Mouse (Mus musculus) gastrocnemius, adult 18-20 months (tissue): ENCODE measurements around the gene Gm10643. TPM values are rescaled to one million over a fixed set of nuclear protein-coding genes. Genes with fewer than 3 reads are reported as not detected.
A peak's percentile ranks its signal among the peaks of the same experiment; 100 is the strongest.

Experiments used
- DNase-seq: peaks from one replicate; pipeline ENCODE4 v3.0.0; 2021; ENCODE audit warnings: low spot score
- long read RNA-seq, 2 experiments: library from polyadenylated mRNA; stranded (forward); transcript quantifications; one replicate each; pipeline ENCODE4 v2.0.0; 2021
- total RNA-seq, 2 experiments: library from RNA; stranded (reverse); gene quantifications; 2 replicates each; pipeline ENCODE4 v1.2.3; 2021

Gene Gm10643
- 1 to 10 TPM; 1.2 TPM for total RNA-seq
- long read RNA-seq, experiment 1: 0 reads
- long read RNA-seq, experiment 2, partial matches to known transcripts: 0 of 1 reads
- long read RNA-seq, experiment 2, other reads (novel, unspliced or antisense): 0 of 1 reads

DNA sequence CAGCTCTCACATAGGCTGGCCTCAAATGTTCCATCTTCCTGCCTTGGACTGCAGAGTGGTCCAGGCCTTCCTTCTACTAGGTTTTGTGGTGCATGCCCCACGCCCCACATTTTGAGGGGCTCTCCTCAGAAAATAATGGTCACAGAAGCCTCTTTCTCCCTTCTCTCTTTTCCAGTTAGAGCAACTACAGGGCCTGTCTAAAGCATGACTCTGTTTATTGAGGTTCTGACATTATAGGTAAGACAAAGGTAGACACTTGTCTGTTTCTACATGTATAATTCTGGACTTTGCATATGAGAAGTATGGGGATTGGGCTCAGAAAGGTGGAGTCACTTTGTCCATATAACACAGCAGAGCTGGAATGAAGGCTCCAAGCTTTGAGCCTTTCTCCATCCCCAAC, at the start of gene Gm10643:
Gm10643 (minus strand) TSS at position 101 of the 400 bp plus-strand sequence.
- DNase-seq: no peak

DNA sequence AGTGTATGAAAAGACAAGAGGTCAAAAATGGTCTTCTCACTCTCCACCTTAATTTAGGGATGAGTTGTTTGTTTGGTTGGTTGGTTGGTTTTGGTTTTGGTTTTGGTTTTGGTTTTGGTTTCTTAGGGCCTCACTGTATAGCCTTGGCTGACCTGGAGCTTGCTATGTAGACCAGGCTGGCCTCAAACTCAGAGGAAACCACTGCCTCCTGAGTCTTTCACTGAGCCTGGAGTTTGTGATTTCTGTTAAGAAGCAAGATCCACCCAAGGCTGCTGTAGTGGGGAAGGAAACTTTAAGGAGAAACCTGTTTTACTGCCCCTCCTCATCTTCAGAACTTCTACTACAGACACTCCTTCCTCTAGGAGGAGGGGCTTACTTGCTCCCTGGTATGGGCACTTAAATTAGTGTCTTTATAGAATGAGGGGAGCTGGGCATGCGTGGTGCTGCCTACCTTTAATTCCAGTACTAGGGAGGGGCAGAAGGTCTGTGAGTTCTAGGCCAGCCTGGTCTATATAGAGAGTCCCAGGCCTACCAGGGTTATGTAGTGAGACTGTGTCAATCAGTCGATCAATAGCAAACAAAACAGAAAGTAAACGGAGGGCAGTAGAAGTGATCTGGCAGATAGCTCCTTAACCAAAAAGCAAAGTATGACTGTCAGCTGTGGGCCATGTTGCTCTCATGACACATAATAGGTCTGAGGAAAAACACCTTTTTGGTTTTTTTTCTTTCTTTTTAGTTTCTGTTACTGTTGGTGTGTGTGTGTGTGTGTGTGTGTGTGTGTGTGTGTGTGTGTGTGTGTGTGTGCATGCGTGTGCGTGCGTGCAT, 41.5 kb upstream of the Gm10643 start:
- DNase-seq: no peak

DNA sequence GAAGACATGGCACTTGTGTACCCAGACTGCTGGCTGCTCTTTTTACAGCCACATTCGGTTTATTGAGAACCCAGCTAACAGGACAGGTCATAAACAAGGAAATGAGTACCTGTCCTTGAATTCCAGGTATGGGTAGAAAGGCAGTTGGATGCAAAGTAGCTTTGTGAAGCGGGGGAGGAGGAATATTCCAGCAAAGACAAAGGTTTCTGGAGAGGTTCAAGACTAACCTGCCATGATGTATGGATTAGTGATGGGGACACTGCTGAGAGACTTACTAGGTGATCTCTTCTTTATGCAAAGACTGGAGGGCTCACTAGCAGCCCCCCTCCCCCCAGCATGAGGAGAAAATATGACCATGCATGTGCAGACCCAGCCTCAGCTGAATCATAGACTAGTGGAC, 40.7 kb upstream of the Gm10643 start:
- no peak for DNase-seq

DNA sequence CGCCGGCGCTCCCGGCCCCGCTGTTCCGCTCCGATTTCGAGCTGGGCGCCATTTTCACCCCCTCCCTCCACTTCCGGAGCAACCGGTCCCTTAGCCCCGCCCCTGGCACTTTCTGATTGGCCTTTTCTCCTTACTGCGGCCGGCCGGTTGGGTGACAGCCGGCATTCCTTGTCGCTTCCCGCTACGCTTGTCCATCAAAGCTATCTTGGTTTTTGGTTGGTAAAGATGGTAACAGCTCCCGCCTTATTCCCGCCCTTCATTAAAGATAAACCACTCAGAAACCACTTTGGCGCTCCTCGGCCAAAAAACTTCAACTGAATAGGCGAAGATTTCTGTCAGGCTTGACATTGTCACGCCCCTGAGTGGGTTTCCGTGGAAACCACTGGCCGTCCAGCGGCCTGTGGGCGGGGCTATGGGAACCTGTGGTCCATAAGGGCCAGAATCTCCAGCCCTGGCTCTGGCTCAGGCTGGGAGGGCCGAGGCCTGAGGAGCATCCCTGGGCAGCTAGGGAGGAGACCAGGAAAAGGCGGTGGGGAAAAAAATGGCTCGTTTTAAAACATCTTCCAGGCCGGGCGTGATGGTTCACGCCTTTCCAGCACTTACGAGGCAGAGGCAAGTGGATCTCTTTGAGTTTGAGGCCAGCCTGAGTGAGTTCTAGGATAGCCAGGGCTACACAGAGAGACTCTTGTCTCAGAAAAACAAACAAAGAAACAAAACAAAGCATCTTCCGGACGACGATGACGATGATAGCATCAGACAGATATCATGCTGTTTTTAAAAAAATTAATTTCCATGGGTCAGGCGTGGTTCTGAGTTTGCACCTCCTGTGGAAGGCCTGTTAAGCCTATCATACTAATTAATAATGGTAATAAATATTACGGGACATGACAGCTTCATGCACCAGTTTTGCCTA, 40.0 kb upstream of the Gm10643 start, which contains the start of gene Dcaf15:
Dcaf15 (minus strand) TSS at position 72 of the 913 bp plus-strand sequence.
- DNase-seq: peak; percentile 99

DNA sequence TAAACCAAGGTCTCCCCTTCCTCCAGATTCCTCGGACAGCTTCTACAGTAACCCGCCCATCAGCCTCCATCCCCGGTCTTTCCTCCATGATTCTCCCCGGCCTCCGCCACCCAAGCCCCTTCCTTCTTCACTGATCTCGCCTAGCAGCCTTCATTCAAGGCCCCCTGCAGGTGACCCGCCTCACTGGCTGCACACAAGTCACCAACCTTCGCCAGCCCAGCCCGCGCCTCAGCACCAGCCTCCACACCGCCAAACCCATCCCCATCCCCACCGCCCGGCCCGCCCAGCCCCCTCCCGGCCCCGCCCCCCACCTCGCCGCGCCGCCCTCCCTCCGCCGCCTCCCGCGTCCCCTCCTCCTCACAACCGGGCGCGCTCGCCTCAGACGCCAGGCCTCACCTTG, 39.3 kb upstream of the Gm10643 start:
- peak; percentile 41 for DNase-seq

DNA sequence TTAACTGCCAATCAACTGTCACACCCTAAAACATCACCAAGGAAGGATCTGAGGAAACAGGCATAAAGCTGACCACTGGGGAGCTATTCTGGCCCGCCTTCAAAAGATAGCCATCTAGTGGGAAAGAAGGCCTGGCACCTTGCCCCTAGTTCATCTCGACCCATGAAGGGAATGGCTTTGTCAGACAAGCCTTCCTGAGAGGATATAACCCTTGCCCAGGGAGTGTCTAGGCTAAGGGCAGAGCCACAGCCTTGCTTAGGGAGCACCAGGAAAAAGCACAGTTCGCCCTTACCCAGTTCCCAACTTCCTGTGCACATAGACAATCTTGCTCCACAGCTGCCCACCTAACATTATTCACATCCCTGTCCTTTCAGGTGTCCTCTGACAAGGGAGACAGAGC, 38.7 kb upstream of the Gm10643 start:
- DNase-seq: no peak

DNA sequence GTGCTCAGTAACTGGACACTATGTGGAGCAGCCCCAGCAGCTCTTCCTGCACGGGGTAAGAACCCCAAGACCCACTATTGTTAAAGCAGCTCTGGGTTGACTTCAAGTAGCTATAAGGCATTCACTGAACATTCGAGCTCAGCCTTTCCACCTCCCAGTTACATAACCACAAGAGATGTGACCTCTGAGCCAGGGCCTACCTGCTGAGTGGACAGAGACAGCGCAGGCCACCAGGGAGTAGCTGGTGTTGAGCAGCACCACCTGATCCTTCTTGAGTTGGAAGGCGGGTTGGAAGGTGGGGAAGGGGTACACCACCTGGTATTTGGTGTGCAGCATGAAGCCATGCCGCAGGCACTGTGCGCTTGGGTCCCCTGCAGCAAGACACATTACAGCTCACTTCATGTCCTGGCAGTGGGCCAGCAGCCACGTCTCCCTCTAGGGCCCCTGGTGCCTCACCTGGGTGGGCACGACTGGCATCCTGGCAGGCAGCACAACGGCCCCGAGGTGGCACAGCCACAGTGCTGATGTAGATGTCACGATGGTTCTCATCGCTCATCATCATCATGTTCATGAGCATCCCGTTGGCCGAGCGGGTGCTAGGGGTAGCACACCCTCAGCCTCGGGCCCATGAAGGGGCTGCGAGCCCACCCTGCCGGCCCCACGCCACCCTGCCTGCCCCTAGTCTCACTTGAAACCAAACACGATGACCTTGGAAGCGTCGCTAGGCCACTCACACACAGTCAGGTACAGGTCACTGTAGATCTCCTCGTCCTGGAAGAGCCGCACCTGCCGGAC, 36.7 kb upstream of the Gm10643 start:
- no peak for DNase-seq

DNA sequence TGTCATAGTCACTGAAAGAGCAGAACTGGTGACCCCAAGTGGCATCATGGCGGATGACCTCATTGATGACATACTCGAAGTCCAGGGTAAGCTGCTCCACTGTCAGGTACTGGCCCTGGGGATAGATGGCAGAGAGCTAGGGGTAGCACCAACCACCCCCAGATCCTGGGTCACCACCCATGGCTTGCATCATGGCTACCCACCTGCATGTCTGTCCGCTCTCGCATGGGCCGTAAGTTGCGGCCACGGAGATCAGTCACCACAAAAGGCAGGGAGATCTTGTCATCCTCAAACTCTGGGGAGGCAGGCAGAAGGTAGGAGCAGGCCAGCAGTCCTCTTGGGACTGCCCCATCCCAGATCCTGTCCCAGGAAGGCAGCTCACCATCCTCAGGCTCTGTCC, 33.4 kb upstream of the Gm10643 start:
- no peak for DNase-seq

DNA sequence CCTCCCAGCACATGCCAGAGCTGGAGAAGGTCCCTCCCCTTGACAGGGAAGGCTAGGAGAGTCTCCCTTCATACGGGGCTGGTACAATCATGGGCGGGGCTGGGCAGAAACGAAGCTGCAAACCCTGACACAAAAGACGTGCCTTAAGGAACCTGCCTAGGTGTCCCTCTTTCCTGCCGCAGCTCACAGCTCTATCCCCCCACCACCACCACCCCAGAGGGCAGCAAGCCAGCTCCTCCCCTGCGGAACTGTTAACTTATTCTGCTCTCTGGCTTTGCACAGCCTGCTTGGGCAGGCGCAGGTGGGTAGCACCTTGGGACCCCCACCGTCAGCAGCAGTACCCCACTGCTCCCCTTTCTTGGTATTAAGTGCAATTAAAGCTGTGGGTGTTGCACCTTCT, 31.1 kb upstream of the Gm10643 start:
- no peak for DNase-seq

DNA sequence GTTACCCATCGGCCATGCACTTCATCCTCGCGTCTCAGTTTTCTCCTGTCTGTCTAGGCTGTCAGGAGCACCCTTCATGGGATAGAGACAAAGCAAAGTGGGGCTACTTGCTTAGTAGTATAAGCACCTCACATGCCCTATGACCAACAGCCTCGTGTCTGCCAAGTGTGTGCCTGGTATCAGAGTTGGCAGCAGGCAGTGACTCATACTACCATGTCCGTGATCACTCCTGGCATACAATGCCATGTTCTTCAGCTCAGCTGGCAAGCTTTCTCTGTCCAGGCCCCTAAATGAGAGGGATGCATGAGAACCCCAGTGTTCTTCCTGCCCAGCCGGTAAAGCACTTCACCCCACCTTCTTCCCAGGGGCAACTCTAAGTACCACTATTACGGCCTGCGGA, 25.6 kb upstream of the Gm10643 start:
- DNase-seq: no peak

DNA sequence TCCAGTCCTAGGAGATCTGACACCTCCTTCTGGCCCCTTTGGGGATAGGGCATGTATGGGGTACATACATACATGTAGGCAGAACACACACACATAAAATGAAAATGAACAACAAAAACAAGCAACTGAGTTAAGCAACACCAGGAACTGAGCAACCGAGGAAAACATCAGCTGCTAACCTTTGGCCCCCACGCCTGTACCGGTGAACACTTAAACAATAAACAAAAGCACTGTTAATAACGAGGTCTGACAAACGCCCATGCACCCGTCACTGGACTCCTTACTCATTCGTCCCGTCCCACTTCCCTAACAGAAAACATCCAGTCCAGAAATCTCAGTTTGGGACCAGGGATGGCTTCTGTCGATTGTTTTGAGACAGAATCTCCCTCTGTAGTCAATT, 24.3 kb upstream of the Gm10643 start:
- DNase-seq: no peak

DNA sequence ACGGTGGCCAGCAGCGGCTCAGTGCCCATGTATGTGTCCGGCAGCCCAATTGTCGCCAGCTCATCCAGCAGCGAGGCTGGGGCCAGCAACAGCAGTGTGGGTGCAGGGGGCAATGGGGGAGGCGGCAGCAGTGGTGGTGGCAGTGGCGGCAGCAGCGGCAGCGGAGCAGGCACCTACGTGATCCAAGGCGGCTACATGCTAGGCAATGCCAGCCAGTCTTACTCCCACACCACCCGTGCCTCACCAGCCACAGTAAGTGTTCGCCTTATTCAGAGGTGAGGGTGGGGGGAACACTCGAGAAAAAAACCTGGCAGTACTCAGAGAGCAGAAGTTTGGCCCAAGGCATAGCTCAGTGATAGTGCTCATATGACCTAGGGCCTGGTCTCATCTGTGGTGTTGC, 22.9 kb upstream of the Gm10643 start:
- DNase-seq: no peak

DNA sequence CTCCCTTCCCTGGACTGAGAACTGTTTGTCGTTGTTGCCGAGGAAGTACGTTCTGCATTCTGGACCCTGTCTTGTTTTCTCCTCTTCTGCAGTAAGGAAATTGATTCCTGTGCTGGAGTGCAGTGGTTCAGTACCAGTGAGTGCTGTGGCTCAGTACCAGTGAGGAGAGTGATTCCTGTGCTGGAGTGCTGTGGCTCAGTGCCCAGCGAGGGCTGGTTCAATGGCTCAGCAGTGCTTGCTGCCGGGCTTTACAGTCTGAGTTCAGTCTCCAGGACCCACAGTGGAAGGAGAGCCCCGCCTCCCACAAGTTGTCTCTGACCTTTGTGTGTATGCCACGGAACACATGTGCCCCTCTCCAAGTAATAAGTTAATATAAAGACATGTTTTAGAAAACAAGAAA, 22.2 kb upstream of the Gm10643 start:
- no peak for DNase-seq

DNA sequence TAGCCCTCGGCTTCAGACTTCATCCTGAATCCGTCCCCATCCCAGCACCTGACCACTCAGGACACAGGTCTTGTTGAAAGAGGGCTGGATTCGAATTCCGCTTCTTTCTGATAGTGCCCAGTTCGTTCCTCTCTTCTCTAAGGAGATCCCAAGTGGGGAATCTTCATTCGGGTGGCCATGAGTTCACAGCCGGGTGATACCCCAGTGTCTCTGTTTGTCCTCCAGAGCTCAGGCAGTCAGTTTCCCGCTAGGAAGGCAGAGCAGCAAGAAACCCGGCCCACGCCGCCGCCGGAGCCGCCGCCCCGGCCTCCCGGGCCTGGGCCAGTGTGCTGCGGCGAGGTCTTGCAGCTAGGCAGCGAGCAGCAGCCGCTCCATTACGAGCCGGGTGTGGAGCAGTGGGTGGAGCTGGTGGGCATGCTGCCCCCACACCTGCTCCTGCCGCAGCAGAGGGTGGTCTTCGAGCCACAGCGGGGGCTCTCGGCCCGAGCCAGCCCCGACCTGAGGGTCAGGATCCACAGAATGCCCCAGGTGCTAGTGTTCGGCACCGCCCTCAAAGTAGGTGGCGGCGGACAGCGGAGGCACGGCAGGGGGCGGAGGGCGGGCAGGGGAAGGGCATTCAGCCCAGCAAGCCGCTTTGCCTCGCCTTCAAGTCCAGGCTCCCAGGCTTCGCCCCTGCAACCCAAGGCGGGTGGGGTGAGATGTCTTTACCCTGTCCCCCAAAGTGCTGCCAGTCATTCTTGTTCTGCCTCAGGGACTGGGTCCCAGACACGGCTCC, 19.6 kb upstream of the Gm10643 start:
- no peak for DNase-seq

DNA sequence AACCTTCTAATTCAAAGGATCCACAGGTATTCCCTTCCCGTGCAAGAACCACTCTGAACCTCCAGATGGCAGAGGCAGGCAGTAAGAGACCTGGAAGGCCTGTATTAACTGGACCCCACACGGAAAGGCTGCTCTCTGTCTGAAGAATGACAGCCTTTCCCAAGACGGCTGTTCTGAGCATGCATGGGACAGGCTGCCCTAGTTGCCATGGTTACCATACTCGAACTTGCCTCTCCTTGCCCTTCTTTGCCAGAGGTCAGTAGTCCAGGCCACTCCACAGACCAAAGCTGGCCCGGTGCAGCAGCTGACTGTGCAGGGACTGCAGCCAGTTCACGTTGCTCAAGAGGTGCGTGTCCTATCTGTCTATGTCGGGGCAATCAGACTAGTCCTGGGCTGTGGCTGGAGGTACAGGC, 18.9 kb upstream of the Gm10643 start:
- peak; percentile 68 for DNase-seq

DNA sequence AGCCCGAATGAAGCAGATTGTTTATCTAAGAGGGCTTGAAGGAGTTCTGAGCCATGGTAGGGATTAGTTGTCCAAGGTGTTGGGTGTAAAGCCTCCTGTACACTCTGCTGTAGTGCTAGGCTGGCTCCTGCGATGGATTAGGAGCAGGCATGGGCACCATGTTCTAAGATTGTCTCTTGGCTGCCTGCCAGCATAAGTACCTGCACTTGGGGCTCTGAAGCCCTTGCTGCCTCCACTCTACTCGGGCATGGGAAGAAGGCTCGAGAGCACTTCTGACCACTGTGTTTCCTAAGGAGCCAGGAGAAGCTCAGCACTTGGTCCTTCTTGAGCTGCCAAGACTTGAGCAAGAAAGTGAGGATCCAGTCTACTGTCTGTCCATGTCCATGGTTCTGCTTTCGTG, 14.3 kb upstream of the Gm10643 start:
- no peak for DNase-seq

DNA sequence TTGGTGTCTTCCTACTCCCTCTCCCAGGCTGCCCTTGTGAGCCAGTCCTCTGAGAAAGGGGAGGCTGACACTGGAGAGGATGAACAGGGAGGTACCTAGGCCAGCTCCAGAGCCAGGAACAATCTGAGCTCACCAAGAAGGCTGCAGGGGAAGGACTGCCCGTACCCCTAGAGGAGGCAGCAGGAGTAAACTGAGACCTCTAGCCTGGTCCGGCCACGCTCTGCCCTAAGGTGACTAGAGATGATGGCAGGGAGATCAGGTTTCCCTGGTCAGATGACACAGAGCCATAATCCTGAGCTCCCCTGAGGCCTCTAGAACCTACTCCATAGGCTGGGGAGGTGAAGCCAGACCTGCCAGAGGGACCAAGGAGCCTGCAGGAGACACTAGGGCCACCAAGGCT, 11.9 kb upstream of the Gm10643 start:
- peak; percentile 45 for DNase-seq

DNA sequence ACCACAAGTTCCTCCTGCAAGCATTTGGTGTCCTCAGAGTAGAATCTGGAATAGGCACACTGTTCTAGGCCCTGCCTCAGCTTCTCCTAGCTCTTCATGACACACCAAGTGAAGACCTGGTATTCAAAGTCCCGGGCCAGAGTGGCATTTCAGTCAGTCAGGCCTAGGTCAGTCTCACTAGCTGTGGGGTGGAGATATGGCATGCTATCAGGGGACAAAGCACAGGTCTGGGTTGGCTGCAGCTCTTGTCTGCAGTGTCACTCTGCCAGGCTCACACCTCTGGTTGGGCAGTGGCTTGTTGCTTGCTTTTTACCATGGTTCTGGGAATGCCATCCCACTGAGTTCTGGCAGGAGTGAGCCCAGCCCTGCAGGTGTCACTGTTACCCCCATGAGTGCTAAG, 11.5 kb upstream of the Gm10643 start:
- no peak for DNase-seq

DNA sequence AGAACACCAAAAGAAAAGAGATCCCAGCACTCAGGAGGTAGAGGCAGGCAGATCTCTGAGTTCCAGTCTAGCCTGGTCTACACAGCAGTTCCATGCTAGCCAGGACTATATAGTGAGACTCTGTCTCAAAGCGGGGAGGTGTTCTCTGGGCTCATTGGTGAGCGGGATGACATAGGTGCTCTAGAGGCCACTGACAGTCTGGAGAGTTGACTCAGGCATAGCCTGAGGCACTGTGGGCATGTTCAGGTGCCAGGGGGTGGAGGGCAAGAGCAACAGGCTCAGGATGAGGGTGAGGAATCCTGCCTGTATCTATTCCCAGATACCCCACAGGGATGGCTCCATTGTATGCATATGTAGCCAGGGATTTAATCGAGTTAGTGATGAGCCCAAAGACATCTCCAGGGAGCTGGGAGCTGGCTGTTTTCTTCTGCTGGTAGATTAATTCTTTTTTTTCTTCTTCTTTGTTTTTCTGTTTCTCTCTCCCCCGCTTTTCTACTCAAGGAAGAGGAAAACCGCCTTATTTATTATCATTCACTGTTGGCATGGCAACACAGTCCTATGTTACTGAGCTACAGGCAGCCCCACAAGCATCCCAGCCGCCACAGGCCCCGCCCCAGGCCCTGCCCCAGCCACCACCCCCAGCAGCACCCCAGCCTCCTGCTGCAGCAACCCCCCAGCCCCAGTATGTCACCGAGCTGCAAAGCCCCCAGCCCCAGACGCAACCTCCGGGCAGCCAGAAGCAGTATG, 8.5 kb upstream of the Gm10643 start:
- DNase-seq: no peak

DNA sequence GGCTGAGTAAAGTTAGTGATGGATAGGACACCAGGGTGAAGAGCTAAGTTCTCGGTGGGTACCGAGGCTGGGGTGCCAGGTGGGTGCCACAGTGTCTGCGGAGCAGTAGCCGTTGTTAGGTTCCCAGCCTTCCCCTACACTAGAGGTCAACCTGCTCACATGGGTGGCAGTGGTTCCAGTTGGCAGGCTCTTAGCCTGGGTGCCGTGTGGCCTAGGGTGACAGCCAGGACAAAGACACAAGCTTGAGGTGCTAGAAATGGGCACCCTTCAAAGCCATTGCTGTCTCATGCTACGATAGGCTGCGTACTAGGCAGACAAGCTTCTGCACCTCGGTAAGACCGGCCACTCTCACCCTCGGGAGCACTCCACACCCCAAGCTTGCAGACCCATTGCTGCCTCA, 7.4 kb upstream of the Gm10643 start:
- DNase-seq: no peak
